Mouse (Mus musculus): ENCODE results near the gene Ccdc12.

- TF ChIP-seq CTCF (IDR thresholded peaks at IDR 0.05) (no peak), EP300 (IDR thresholded peaks at IDR 0.05) (no peak)
Observed at GRCm38 (mm10) chr9:110736362-110736761, 80.1 kb downstream of the Ccdc12 start.

All from lung, postnatal 0 days (tissue).